Mouse (Mus musculus) urinary bladder, postnatal 25 days (tissue): ENCODE measurements at regions not wholly inside any gene's neighbourhood (a gene's known extent, or its start where the extent isn't known, plus 50 kb on each side); places are given as distances from the start of the nearest gene placed in this dataset.

Source experiments
- DNase-seq: peaks from one replicate; pipeline ENCODE4 v3.0.0; 2022; ENCODE audit warnings: low spot score

DNA sequence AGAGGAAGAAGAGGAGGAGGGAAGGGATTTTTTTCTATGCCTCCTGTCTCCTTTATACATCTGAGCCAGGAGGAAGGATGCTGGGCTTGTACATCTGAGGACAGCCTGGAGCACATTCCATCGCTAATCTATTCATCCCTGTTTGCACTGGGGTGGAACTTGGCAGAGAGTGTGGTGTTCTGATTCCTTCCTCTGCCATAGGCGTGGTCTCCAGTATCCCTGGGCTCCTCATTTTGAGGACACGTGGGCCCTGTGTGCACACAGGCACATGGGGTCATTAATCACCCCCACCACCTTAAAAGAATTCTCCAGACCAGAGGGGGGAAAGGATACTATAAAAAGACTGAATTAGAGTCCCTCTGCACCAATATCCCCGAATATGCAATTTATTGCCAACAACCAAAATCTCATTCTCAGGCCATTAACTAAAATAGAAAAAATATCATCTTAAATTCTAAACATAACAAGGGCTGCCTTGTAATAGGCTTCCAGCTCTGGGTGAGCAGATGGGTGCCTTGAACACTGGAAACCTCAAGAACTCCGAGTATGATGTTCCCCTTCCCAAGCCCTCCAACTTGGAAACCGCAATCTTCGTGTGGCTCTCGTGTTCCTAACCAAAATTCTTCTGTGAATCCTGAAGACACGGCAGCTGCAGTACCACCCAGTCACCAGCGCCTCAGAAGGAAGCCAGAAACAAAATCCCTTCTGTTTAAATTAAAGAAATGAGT lies 254.7 kb downstream of the Cxcl12 start:
- DNase-seq: no peak

DNA sequence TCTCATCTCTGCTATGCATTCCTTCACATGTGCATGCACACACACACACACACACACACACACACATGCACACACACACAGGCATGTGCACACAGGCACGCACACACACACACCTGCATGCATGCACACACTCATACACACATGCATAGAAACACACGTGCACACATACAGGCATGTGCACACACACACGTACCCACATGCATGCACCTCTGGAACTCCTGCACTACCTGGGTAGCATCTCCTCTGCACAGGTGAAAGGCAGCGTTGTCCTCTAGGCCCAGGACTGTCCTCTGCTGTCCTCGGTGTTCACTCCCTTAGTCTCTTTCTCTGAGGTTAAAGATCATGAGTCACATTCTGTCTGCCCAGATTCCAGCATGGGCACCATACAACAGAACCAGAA lies 258.0 kb downstream of the Cxcl12 start:
- no peak for DNase-seq

DNA sequence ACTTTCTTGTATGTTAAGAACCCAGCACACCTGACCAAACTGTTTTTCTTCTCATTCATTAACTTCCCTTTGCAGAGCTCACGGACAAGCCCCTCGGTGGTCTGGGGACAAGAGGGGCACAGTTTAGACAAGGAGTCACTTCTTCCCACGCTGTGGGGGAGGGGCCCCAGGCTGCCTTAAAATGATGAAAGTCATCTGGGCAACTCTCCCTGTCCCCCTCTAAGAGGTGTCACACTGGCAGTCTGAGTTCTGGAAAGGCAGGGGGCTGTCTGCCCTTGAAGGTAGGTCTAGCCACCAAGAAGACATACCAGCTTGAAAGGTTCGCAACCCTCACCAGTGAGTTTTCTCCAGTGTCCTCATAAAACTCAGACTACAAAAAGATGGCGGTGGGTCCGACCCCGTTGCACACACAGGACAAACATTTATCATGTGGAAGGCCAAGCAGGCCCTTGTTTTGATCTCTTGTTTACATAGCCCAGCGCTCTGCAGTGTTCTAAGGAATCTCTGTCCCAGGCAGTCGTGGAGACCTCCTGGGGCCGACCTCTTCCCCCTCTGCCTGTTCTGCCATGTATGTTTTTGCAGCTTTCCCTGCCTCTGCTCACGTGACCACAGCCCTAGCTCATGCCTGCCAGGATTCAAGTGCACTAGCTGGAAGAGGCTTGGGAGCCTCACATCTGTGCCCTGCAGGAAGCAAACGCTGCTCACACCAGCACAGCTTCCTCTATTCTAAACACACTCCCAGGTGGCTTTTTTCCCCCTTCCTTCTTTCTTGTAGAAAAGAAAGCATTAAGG lies 259.2 kb downstream of the Cxcl12 start:
- no peak for DNase-seq

- DNase-seq: no peak
Measured at GRCm38 (mm10) chr6:117428441-117428840, 260.1 kb downstream of the Cxcl12 start.

DNA sequence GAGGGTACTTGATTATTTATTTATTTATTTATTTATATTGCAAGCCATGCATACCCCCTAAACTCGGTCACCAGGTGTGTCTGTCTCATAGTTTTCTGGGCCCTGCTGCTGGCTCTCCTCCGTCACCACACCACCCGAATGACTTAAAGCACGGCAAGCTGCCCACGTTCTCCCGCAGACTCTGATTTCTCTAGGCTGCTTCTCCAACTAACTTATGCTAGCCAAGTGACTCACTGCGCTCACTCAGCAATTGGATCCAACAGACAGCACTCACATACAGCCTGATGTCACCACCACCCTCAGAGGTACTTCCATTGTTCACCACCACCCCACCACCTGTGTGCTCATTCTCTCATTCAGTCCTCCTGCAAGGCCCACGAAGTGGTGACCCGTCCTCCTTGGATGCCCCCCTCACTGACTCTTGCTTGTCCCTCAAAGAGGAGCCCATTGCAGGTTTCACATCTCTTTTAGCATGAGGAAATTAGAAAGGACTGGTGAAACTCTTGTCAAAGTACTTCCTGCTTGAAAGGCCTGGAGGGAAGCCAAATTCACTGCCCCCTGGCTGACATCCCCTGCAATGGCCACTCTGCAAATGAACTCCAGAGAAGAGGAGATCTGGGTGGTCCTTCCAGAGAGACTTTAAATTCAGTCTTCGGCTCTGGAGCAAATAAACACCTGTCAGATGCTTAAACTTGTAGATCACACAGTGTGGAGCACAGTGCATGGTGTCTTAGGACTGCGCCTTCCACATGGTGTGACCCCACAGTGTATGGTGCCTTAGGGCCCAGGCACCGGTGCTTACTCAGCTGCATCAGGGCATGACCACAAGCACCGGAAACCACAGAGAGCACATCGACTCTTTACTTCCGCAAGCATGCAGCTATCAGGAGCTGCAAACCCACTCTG lies 262.8 kb downstream of the Cxcl12 start:
- DNase-seq: no peak

DNA sequence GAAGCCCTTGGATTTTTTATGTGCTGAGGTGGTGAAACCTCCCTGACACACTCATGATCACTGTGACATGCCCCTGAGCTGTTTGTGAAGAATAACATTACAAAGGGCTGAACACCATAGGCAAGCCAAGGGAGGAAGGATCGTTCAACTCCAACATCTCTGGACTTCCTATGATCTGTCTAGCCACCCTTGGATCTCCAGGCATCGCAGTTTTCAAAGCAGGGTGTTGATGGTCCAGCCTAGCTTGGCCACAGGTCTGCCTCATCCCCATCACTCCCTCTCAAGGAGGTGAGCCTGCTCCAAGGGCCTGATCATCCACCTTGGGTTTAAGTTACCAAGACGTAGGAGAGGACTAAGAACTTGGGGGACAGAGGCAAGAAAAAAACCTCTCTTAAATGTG lies 268.5 kb downstream of the Cxcl12 start:
- DNase-seq: no peak

DNA sequence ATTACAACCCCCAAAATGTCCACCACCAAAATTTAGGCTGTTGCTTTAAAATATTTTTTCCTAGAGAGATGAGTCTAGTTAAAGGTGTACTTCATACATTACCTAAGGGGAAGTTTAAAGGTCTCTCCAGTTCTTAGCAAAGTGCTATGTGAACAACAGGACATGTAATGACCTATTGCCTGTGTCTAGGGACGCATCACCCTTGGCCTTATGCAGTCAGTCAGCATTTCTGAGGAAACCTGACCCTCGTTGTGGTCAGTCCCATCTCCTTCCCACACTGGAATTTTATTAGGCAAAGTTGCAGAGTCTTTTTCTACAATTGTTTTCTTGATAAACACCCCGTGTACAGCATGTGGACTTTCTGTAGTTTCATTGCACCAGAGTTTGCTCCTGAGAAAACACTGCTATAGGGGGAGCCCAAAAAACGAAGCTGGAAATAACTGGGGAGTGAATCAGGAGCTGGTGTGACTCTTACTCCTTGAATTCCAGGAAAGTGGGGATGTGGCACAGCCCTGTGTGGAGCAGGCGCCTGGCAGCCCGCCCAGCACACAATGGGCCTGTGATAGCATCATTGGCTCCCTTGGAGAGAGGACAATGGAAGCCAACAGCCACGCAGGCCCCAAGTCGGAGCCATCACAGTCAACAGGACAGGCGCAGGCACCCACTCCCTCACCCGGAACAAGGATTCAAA lies 269.2 kb downstream of the Cxcl12 start:
- no peak for DNase-seq

DNA sequence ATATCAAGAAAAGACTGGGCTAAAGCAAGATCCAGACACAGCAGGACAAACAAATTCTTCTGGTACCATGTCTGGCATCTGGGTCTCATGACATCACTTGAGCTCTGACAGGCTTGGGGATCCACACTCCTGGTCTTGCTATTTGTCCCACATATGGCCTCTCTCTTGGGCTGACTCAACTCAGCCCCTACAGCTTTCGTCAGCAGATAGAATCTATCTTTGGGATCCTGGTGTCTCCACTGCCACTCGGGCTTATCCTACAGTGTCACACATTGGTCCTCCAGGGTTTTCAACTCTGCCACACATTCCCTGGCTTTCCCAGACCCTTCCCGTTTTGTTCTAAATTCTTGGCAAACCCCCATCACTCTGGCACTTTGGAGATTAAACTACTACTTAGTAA lies 280.3 kb downstream of the Cxcl12 start:
- DNase-seq: no peak

DNA sequence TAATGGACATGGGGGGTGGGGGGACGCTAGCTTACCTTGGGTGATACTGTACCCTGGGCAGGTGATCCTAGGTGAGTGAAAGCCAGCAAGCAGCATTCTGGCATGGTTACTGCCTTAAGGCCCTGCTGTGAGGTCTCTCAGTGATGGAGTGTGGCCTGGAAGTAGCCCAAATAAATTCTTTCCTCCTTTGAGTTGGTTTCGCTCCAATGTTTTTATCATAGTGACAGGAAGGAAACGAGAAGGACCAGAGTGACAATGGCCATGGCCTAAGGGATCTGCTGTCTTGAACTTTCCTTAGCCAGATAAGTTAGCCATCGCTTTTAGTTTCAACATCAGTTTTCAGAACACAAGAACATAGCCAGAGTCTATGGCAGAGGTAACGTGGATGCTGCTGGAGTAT lies 282.7 kb downstream of the Cxcl12 start:
- no peak for DNase-seq

DNA sequence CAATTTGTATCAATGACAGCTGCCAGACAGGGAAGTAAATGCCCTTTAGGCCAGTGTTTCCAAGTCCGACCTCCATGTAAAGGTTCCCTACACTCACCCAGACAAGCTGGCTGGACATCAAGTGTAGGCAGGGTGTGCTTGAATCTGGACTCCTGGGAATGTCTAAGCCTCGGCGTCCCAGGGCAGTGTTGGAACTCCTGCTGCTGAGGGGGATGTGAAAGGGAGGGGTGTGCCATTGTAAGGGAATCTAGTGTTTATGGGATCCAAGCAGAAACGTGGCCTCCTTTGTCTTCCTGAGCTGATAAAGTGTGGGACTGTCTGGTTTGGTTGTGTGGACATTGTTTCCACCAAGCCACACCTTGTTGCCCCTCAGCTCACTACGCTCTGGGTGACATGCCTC lies 291.9 kb downstream of the Cxcl12 start:
- no peak for DNase-seq

- no peak for DNase-seq
Measured at GRCm38 (mm10) chr6:117465165-117465564, 296.8 kb downstream of the Cxcl12 start.

DNA sequence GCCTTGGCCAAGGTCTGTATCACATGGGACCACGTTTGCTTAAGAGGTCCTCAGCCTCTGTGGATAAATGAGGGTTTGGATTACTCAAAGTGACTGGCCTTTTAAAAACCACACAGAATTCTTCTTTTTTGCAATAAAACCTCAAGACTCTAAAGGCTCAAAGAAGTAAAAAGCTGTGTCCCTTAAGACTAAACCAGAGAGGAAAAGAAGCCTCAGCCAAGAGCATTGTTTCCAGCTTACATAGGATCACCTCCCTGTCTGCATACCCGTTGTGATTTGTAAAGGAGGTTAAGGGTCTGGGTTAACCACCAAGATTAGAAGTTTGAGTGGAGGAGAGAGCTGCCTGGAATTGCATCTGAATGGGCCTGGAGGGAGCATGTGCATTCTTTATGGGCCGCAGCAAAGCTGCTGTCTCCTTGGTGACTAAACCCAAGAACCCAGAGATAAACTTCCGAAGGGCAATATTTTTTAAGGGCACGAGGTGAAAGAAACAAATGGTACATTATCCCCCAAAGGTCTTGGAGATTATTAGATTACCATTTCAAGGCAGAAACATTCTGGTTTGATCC lies 297.4 kb downstream of the Cxcl12 start:
- DNase-seq: no peak

- no peak for DNase-seq
Measured at GRCm38 (mm10) chr6:117479376-117479775, 311.0 kb downstream of the Cxcl12 start.

DNA sequence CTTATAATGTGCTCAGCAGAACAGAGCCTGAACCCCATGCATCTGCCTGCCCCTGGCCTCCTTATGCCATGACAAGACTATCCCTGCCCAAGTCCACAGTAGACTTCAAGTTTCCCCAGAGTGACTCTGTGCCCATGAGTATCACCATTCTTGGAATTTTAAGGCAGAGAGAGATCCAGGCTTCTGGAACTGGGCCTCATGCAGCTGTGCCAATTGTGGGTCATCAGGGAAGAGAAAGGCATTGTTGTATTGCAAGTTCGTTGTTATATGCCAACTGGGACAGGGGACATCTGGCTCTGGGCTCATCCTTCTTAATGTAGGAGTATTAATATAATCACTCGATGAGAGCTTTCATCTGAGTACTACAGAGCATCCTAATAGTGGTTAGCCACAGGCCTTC lies 312.1 kb downstream of the Cxcl12 start:
- DNase-seq: no peak

GRCm38 (mm10) chr6:117489161-117489560 lies 320.8 kb downstream of the Cxcl12 start:
- DNase-seq: no peak

- no peak for DNase-seq
Measured at GRCm38 (mm10) chr6:117489761-117490396, 321.5 kb downstream of the Cxcl12 start.

GRCm38 (mm10) chr6:117494971-117495370 lies 326.6 kb downstream of the Cxcl12 start:
- DNase-seq: no peak

- no peak for DNase-seq
Measured at GRCm38 (mm10) chr6:117497337-117497736, 329.0 kb downstream of the Cxcl12 start.

DNA sequence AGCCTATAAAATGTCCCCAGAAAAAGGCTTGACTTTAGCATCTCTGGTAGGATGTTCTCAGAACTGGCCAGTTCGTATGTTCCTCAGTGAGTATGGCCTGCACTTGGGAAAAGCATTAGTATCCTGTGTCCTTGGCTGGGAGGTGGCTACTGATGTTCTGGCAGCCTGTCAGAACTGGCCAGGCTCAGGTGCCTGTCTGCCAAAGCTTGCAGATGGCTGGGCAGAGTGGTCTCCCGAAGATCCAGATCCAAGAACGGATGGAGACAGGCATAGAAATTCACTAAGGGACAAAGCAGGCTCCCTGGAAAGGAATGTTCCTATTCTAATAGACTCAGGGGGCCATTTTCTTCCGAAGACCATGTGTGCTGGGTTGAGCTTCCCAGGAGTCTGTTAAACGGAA lies 329.6 kb downstream of the Cxcl12 start:
- DNase-seq: no peak

GRCm38 (mm10) chr6:117502346-117502745 lies 334.0 kb downstream of the Cxcl12 start:
- no peak for DNase-seq

DNA sequence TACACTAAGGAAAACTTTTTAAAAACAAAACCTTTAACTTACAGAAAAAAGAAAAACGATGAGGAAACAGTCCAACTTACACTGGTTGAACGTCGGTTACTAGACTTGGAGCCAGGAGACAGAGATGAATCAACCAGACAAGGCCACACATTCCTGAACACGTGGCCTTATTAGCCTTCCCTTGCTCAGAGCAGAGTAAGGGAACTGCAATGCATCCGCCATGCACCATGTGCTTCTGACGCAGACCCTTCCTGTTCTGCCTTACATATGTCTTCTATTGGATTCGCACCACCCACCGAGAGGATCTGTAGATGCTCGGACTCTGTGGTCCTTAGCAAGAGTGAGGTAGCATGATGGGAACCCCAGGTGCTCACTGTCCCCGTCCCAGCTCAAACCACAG lies 336.2 kb upstream of the Zfp637 start:
- DNase-seq: no peak
